Mouse (Mus musculus): Measurements from ENCODE around the gene Fhit. TPM values are rescaled to one million over a fixed set of nuclear protein-coding genes. Genes with fewer than 3 reads are reported as not detected.

Fhit gene
- total RNA-seq, 2 experiments from 2014 or later, result 6.2 to 7.2 TPM

DNA sequence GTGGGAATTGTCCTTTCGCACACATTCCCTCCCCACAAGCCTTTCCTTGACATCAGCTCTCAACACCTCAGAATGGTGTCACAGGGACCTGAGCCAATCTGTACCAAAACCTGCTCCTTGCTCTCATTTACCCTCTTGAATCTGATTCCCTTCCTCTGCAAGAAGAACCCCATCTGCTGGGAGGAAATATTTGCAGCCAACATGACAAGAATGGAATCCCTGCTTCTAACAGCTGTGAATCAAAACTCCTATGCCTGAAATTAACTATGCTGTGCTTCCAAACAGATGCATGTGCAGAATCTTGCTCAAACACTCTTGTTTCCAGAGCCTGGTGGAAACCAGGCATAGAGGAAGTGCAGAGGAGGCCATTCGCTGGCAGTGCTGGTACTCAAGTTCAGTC, 940.0 kb downstream of the Fhit start:
- intact Hi-C loops (cut with DNase I), result no loop called here

DNA sequence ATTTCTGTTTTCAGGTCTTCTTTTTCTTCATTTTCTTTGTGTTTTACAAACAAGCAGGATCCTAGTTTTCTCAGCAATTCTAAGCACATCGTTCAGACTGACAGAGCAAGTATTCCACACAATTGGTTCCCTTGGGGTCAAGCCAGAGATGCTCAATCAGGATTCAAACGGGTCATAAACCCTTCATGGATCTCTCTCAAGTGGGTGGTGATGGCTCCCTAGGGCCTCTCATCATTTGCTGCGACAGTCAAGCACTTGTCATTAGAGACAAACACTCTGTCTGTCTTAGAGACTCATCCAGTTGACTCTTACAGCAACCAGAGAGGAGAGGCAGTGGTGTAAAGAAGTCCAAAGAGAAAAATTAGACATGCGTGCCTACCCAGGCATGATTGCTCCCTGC, 948.6 kb downstream of the Fhit start:
- DNase-seq (ENCODE audit: low spot score in 2 of 2), result no peak
- intact Hi-C loops (cut with DNase I), result no loop called here

More for the DNA sequence above, 940.0 kb downstream of the Fhit start:
- DNase-seq (ENCODE audit: low spot score in 2 of 2), result peak; percentile 6 to 82

DNA sequence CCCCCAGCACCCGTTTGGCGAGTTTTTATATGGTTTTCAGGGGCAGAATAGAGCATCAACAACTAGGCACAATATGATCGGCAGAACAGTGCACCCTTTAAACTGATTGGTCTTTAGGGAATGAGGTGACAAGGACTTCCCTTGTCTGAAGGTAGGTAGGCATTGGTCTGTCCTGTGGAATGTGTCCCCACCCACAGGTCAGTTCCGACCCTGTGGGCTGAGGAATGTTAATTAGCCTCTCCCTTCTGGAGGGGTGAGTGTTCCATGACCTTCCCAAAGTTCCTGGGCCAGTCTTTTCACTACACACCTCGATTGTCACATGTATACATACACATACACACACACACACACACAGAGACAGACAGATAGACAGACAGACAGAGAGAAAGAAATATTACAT, 950.7 kb downstream of the Fhit start:
- no peak for DNase-seq (ENCODE audit: low spot score in 2 of 2)
- intact Hi-C loops (cut with DNase I), result no loop called here

DNA sequence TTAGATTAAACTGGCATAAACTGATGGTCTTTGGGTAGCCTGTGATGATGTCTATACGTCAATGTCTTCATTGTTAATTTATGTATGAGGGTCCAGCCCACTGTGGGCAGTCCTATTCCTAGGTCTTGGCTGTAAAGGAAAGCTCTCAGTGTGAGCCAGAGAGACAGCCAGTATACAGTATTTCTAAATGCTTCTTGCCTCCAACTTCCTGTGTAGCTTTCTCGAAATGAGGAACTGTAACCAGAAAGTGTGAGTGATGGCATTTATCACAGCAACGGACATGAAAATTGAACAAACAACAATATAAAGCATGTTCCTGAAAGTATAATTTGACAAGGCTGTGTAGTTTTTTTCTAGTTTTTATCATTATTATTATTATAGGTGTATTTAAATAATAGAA, 952.8 kb downstream of the Fhit start:
- DNase-seq (ENCODE audit: low spot score in 2 of 2), result no peak
- intact Hi-C loops (cut with DNase I), result no loop called here

DNA sequence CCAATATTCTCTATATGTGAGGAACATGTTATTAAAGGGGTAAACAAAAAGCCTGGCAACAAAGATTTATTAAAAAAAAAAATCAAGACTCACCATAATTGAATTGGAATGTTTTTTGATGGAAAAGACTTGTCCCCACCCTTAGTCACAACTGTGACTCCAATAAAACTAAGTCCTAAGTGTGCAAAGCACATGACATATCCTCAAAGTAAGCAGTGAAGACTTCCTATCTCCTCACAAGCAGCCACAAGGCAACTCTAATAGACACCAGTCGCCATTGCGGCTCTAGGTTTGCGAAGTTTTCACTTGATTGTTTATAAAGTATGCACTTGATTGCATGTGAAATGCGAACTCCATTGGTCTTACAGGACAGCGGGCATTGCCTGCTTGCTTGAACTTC, 956.1 kb downstream of the Fhit start:
- intact Hi-C loops (cut with DNase I), result no loop called here
- DNase-seq (ENCODE audit: low spot score in 2 of 2), result no peak

DNA sequence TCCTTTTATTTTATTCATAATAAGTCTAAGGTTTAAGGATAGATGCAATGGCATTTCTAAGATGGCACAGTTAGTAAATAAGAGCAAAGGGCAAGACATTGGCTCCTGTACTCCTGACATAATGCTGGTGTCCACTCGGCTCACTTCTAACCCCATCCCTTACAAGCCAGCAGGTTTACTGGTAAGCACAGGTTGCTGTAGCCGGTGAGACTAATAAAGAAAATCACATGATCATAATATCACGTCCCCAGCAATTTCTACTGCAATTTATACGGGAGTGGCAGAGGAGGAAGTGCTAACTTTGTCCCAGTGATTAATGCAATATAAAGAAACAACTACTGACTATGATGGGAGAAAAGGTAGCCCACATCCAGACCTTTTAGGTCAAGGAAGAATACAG, 956.5 kb downstream of the Fhit start:
- intact Hi-C loops (cut with DNase I), result no loop called here
- DNase-seq (ENCODE audit: low spot score in 2 of 2), result no peak

DNA sequence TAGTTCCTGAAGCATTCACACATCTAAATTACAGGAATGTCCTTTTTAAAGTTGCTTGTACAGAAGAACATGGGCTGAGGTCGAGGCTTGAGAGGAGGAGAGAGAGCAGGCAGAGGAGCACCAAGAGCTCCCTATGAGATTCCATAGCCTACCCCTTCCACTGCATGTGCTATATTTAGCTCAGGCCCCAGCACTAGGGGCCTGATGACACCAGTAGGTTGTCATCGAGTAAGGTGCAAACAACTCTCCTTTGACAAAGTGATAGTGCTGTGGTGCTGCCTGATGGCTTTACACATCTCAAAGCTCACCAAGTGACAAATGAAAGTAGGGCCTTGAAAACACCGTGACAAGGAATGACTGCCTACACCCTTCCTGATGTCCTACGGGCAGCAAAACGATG, 967.7 kb downstream of the Fhit start:
- no peak for DNase-seq (ENCODE audit: low spot score in 2 of 2)

DNA sequence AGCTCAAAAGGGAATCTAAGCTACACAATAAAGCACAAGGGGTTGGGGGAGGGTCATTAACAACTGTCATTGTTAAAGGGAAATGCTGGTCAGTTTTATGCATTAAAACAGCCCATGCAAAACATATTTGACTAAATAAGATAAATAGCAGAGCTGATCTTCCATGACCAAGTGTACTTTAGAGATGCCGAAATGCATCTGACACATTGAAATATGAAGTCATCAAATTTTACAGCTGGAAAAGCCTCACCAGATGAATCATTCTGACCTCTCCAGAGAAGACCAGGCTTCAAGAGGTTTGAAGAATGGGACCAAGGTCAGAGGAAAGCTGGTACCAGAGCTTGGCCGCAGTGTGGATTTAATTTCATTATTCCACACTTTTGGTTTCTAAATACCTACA, 990.1 kb downstream of the Fhit start:
- intact Hi-C loops (cut with DNase I), result no loop called here

More for the DNA sequence above, 967.7 kb downstream of the Fhit start:
- intact Hi-C loops (cut with DNase I), result no loop called here

DNA sequence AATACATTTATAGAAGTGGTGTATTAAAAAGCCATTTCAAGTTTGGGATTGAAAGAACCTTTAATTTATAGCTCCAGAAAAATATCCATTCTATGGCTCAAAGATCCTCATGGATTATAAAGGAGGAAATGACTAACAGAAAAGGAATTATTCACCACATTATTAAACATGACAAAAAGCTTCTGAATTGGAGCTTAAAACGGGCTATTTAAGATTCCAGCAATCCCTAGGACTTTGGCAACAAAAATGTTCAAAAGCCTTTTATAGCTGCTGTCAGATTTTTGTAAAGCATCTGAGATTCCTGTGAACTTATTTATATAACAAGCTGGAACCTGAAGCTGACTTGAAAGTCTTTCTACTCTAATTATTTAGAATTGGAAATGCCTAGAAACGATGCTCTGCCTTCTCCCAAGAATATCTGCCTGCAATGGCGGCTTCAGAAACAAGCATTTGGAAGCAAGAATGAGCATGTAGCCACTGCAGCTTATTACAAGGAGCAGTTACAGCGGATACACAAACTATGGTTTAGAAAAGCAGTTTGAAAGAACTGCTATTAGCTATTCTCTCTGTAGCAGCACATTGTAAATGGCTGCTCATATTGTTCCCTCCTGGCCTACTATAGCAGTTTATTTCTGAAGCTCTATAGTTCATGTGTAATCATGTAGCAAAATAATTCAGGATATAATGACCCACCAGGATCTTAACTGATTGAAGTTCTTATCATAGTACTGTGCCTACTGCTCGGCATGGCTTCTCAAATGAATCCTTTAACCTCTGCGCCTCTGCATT, 995.0 kb downstream of the Fhit start:
- intact Hi-C loops (cut with DNase I), result no loop called here
- peak; percentile 27 to 56 for DNase-seq (ENCODE audit: low spot score in 2 of 2)

More for the DNA sequence above, 990.1 kb downstream of the Fhit start:
- no peak for DNase-seq (ENCODE audit: low spot score in 2 of 2)

DNA sequence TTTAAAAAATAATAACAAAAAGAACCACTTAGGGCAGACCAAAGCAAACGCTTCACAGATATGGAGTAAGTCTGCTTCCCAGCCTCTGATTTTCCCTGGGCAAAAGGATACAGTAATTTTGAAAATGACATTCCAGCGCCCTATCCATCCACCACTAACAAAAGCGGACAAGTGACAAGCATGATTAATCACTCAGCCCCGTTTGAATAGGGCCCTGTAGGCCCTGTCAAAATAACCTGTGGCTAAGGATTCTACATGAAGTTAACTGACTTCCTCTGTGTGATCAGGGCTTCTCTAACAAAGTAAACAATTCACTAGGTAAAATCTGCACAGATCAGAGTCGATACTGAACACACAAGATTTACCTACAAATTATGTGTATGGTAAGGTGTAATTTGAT, 1012.0 kb downstream of the Fhit start:
- DNase-seq (ENCODE audit: low spot score in 2 of 2), result no peak
- intact Hi-C loops (cut with DNase I), result no loop called here

DNA sequence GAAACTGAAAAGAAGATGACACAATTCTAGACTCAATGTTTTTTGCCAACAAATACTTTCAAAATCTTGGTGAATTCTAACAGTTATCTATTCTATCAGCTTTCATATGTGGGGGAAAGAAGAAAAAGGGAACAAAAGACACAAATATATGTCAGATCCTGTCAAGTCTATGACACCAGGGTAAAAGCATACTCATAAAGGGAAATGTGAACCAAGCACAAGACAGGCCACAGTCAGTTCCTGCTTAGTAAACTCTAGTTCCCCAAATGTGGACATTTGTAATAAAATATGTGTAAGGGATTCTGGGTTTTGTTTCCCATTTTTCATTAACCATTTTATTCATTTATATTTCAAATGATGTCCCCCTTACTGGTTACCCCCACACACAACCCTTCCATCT, 1022.5 kb downstream of the Fhit start:
- intact Hi-C loops (cut with DNase I), result no loop called here
- no peak for DNase-seq (ENCODE audit: low spot score in 2 of 2)

DNA sequence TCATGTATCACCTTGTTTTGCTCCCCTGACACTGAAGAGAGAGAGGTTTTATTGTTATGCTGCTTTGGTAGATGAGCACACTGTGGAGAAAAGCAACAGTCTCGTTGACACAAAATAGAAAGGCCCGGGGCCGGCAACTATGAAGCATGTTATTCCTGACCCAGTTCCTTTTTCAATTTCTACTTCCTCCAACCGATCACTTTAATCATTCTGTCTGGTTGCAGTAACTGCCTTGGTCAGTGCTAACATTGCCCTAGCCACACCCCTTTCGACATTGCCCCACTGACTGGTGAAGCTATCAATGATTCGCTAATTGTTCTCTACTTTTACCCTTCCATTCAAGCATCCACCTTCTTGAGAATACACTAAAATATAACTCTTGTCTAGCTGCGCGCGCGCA, 1028.0 kb downstream of the Fhit start:
- intact Hi-C loops (cut with DNase I), result no loop called here
- no peak for DNase-seq (ENCODE audit: low spot score in 2 of 2)

DNA sequence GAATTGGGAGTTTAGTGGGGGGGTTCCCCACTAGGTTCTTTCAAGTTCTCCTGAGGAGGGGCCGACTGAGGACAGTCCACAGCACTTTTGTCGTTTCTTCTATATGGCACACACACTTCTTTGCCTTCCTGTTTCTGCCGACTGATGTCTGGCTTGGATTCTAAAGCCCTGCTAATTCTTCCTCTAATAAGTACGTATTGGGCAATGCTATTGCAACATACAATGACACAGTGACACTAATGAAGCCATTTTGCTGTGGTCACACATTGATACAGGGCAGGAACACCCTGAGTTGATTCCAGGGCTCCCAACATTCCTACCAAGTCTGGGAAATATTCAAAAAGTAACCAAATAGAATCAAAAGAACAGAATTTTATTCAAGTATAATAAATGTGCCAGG, 1032.2 kb downstream of the Fhit start:
- DNase-seq (ENCODE audit: low spot score in 2 of 2), result no peak

DNA sequence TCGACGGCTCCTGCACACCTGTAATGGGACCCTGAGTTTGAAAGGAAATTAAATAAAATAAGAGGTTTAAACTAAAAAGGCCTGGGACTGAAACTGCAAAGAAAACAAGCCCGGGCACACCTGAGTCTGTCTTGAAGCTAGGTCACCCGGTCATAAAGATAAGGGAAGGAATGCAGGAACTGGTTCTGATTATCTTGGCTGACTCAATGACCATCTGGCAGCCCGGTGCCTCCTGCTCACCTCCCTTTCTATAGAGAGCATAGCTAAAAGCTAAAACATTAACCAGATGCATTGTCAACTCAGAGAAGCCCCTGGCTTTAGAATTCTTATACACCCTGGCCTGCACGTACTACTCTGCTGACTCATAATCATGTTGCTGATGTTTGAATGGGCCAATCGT, 1032.7 kb downstream of the Fhit start:
- DNase-seq (ENCODE audit: low spot score in 2 of 2), result no peak

More for the DNA sequence above, 1032.2 kb downstream of the Fhit start:
- intact Hi-C loops (cut with DNase I), result no loop called here

DNA sequence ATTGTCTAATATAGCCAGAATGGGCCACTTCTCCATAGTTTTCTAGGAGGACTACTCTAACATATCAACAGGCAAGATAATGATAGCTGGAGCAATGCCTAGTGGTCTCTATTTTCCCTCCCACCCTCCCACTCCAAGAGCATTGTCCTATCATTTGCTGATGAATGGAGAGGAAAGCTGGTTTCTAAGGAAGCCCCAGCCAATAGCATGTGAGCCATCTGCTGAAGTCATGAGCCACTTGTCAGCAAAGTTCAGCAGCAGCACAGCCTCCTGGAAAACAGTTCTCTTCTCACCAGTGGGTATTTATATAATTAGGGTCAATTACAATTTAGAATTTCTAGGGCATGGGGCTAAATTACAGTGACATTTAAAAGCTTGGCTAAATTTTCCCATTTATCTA, 1035.3 kb downstream of the Fhit start:
- DNase-seq (ENCODE audit: low spot score in 2 of 2), result no peak
- intact Hi-C loops (cut with DNase I), result no loop called here

More for the DNA sequence above, 1032.7 kb downstream of the Fhit start:
- intact Hi-C loops (cut with DNase I), result no loop called here

DNA sequence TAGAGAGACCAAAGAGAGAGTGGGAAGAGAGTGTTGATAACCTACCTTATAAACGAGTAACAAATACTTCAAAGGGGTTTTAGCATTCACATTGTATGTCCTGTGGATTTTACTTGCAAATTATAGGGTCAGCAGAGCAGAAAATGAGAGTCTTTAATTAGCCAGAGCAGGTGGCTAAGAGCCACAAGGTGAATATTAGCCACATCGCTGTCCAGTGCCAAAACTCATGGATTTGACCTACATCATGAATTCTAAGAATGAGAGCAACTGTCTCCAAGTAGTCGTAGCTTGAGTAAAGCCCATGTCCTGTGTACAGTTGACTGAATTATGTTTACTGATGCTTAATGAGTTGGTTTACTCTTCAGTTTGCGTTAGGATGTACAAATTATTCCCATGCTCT, 1039.7 kb downstream of the Fhit start:
- intact Hi-C loops (cut with DNase I), result no loop called here
- no peak for DNase-seq (ENCODE audit: low spot score in 2 of 2)

DNA sequence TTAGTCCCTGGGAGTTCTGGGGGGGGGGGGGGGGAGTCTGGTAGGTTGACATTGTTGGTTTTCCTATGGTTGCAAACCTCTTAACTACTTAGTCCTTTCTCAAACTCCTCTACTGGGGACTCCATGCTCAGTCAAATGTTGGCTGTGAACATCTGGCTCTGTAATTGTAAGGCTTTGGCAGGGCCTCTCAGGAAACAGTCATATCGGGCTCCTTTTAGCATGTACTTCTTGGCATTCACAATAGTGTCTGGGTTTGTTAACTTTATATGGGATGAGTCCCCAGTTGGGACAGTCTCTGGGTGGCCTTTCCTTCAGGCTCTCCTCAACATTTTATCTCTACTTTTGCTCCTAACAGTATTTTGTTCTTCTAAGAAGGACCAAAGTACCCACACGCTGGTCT, 1065.6 kb downstream of the Fhit start:
- intact Hi-C loops (cut with DNase I), result no loop called here
- DNase-seq (ENCODE audit: low spot score in 2 of 2), result no peak

DNA sequence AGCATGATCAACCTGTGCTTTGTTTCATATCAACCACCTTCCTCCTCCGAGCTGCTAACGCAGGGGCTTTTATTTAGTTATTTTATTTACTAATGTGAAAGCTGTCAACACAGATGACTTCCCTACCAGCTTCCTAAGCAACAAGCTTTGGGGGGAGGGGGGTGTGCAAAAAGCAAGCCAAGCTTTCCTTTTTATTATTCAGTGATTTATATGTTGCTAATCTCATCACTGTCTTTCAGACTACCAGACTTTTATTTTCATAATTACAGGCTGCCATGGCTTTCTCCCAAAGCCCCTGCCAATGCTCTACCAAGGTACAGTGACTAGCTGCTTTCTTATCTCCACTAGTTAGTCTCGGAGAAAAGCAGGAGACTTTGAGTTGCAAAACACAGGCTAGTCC, 1082.8 kb downstream of the Fhit start:
- no peak for DNase-seq (ENCODE audit: low spot score in 2 of 2)
- intact Hi-C loops (cut with DNase I), result no loop called here

DNA sequence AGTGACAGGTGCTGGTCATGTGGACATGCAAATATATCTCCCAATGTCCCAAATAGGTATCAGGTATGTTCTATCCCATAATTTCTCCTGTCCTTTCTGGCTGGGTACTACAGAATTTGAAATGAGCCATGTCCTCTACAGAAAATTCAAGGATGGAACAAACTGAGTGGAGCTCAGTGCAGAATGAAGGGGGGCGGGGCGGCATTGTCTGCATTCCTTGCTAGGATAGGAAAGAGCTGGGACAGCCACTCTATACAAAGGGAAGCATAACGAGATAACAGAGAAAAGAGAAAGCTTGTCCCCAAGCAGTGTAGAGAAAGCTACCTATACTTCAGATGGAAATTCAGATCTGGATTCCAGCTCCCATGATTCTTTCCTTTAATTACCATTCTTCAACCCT, 1111.9 kb downstream of the Fhit start:
- DNase-seq (ENCODE audit: low spot score in 2 of 2), result no peak
- intact Hi-C loops (cut with DNase I), result no loop called here

DNA sequence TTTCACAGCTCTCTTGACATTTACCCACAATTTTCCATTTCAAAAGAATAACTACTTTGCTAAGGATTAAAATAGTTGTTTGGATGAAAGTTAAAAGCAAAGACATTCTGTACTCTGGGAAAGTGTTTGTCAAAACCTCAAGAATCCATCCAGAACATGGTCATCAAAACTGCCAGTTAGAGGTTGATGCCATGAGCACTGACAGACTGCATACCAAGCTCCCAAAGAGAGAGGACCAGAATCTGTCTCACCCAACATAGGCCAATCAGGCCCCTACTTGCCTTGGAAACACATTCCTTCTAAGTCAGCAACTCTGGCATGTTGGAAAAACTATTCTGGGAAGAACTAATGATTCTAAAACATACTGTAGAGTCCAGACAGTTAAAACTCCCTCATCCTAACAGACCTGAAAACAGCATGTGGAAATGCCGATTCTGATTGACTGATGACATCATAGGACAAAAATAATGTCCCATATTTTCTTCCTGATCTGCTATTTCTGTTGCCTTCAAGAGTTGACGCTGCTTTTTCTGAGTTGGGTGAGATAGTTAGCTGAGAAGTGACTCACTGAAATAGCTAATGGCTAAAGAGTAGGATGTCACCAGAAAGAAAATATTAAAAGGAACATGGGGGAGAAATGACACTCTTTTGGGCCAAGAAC, 1114.6 kb downstream of the Fhit start:
- DNase-seq (ENCODE audit: low spot score in 2 of 2), result peak in 1 of 2 experiments; percentile 45
- intact Hi-C loops (cut with DNase I), result no loop called here
